Mouse (Mus musculus) thymus, adult 2 months (tissue): ENCODE results near the gene Tmem120b.

Experiments
- CTCF ChIP-seq: fragments of 200-500 bp; IDR thresholded peaks from 2 replicates; pipeline ENCODE4 v1.5.1; 2012; ENCODE audit warnings: mild to moderate bottlenecking, control low read depth, low read length, moderate library complexity, borderline replicate concordance; ENCODE audit not compliant: control insufficient read depth, poor library complexity, insufficient read depth; ENCODE audit errors: extremely low read depth
- POLR2A ChIP-seq: fragments of 200-500 bp; IDR thresholded peaks from 2 replicates; pipeline ENCODE4 v1.6.1; 2012; ENCODE audit warnings: mild to moderate bottlenecking, low read length, control low read depth, moderate library complexity; ENCODE audit not compliant: control insufficient read depth, poor library complexity, insufficient read depth; ENCODE audit errors: extremely low read depth

GRCm38 (mm10) chr5:123141555-123142160 is 73.4 kb downstream of the Tmem120b start:
- TF ChIP-seq CTCF (no peak), POLR2A (no peak)
